Mouse (Mus musculus) embryo, embryonic 10.5 days (tissue): ENCODE measurements at regions not wholly inside any gene's neighbourhood (a gene's known extent, or its start where the extent isn't known, plus 50 kb on each side); places are given as distances from the start of the nearest gene placed in this dataset.
"Not testable (repeated sequence)": the region's sequence is repeated elsewhere in the genome, so short reads cannot be mapped to it uniquely, and the experiment has no call there.

Source experiments
- DNase-seq: peaks from one replicate; pipeline ENCODE4 v3.0.0-alpha.2; 2015; ENCODE audit warnings: low spot score

DNA sequence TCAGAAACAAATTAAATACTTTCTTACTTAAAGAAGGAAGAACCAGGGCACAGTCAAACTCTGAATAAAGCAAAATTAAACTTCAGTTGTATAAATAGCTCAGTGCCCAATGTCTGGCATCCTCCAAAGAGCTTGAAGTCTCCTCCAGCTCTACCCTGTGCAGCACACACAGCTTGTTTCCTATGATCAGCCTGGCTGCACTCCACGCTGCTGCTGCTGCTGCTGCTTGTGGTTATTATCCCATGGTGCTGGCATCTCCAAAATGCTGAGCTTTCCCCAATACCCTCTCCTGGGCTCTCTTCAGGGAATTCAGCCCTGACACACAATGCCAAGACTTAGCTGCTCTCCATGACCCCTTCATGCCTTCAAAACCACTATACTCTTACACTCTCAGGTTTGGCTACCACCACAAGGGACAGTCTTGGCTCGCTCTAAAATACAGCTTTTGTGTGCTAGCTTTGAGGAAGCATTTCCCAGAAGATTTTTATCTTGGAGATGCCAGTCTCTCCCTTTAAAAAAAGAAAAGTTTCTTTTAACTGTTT lies 121.0 kb downstream of the Rab10 start:
- not testable (repeated sequence) for DNase-seq

GRCm38 (mm10) chr12:3188137-3188536 lies 121.6 kb downstream of the Rab10 start:
- DNase-seq, result no peak

GRCm38 (mm10) chr12:3173325-3173724 lies 136.4 kb downstream of the Rab10 start:
- no peak for DNase-seq

DNA sequence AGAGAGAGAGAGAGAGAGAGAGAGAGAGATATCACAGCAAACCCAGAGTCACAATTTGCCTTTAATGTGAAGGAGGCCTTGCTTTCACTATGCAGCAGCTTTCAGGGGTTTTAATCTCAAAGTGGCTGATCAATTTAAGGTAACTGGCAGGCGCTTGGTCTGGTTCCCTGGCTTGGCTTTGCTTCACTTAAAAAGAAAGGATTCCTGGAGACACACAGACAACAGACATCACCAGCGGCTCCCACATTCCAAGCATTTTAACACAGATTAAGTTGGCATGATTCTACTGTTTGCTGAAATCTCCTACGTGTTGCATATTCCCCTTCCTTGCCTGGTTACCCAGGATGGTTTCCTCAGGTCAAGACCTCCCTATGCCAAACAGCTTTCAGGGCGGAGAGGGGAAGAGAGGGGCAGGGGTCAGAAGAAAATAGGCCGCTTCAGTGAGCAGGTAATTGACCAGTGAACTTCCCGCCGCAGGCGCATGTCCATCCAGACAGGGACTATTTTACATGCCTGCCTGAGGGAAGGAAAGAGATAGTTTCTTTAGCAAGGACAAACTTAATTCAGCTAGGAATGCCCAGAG lies 140.0 kb downstream of the Rab10 start:
- peak; percentile 8 for DNase-seq

GRCm38 (mm10) chr12:3161666-3162065 lies 148.1 kb downstream of the Rab10 start:
- not testable (repeated sequence) for DNase-seq

DNA sequence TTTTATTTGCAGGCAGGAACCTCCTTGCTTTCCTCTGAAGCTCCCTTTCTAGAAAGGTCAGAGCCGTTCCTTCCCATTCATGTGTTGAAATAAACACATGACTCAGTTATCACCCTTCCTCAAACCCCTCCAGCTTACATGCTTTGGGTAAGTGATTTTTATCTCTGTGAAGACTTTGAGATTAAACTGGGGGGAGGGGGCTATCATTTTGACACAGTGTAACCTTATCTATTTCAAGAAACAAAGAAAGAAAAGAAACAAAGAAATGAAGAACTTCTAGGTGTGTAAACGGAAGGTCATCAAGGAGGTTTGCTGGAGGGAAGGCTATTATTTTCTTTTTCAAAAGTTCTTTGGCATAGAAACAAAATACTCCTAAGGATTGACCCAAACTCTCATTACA lies 151.0 kb downstream of the Rab10 start:
- not testable (repeated sequence) for DNase-seq

DNA sequence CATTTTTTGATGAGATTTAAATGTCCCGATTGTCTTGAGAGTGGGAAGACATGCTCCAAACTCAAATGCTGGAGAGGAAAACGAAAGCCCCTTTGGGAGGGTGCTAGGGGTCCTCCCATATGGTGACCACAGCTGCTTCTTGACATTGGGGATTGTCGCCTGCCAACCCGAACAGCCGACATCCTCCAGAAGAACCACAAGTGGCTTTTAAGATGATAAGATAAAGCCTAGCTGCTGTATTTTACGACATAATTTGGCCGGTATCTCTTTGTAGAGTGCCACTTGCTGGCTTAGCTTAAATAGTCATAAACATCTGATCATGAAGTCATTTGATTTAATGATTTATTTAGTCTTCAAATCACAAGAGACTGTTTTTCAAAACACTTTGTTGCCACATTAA lies 156.1 kb downstream of the Rab10 start:
- DNase-seq, result not testable (repeated sequence)

DNA sequence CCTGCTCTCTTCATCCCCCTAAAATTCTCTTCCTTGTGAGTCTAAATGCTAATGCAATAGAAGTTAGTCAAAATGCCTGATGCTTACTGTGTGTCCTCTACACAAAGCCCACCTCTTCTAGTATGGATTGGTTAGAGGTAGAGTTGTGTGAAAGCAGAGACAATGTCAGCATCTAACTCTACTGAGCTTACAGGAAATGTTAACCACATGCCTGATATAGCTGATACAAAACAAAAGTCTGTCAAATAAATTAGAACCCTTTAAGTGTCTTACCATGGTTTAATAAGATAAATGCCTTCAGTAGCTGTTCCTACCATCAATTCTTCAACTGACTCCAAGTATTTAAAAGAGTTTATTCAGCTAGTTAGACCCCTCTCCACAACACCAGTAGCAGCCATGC lies 177.2 kb downstream of the Rab10 start:
- not testable (repeated sequence) for DNase-seq

DNA sequence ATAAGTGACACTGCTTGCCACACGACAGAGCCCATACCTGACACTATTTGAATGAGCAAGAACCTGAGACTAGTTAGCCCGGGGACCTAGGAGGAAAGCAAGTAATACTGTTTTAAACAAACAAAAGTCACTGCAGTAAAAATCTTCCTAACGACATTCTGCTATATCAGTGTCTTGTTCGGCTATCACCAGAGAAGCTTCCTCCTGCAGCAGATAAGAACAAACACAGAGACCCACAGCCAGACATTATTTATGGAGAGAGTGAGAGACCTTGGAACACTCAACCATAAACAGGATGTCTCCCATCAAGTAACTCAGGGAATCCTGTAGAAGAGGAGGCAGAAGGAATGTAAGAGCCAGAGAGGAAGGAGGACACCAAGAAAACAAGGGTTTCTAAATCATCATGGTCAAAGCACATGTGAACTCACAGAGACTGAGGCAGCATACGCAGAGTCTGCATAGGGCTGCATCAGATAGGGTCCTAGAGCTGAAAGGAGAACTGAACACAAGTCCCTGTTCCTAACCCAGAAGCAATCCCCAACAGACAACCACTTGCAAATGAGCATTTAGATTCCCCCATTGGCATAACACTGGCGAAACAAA lies 178.5 kb downstream of the Rab10 start:
- not testable (repeated sequence) for DNase-seq

- not testable (repeated sequence) for DNase-seq
Measured at GRCm38 (mm10) chr12:3127336-3127735, 182.4 kb downstream of the Rab10 start.

- DNase-seq, result no peak
Measured at GRCm38 (mm10) chr12:3124036-3124435, 185.7 kb downstream of the Rab10 start.

- DNase-seq, result not testable (repeated sequence)
Measured at GRCm38 (mm10) chr12:3110589-3110988, 199.2 kb downstream of the Rab10 start.

GRCm38 (mm10) chr12:3109671-3110070 lies 200.1 kb downstream of the Rab10 start:
- peak; percentile 3 for DNase-seq

DNA sequence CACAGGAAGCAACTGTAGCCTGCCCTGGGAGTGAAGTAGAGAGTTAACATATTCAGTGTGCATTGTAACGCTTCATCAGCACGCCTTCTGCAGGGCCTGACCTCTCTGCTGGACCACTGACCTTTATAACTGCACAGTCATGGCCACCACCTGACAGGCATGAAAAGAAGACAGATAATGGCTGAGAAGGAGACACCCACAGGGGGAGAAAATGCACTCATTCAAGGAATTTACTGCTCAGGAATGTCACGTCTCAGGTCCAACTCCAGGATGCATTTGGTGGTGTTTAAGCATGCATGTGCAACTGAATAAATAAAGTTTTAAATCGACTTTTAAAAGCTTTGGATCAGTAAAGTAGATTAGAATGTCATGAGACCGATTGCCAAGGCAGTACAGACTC lies 207.8 kb downstream of the Rab10 start:
- not testable (repeated sequence) for DNase-seq

- DNase-seq, result peak; percentile 15
Measured at GRCm38 (mm10) chr12:3098175-3098574, 211.6 kb downstream of the Rab10 start.

DNA sequence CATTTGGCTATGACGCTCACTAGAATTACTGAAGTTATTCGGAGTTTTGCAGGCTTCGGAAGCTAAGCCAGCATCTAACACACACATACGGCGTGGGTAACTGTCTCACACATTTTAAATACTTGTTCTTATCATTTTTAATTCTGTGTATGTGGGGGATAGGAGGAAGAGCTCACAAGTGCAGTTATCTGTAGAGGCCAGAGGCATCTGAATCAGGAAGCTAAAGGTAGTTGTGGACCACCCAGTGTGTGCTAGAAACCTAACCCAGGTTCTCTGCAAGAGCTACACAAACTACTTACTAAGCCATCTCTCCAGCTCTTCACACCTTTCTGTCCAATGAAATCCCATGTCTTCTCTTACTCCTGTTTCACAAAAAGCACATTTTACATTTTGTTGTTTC lies 215.3 kb downstream of the Rab10 start:
- DNase-seq, result no peak

- DNase-seq, result not testable (repeated sequence)
Measured at GRCm38 (mm10) chr12:3092974-3093373, 216.8 kb downstream of the Rab10 start.

DNA sequence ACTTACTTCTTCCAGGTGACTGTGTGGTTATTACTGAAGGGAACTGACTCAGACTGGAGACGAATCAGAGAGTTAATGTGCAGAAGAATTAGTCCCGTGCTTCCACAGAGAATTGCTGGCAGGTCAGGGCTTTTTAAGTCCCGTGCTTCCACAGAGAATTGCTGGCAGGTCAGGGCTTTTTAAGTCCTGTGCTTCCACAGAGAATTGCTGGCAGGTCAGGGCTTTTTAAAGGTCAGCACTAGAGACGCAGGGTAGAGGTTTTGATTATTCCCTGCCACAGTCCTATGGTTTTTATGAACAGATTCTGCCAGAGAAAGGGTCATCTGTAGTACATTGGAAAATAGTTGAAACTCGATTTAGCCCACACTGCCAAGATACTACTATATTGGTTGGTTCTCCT lies 260.2 kb downstream of the Rab10 start:
- not testable (repeated sequence) for DNase-seq

DNA sequence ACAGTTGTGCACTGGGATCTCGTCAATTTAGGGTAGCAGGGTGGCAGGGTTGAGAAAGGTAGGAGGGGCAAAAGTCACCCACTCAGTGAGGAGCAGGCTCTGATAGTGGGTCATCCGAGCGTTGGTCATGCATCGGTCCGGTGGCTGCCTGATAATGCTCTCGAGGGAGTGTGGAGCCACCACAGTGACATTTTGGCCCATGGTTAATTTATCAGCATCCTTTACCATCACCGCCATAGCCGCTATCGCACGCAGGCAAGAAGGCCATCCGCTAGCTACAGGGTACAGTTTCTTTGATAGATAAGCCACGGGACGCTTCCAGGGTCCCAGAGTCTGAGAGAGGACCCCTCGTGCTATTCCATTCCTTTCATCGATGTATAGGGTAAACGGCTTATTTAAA lies 291.3 kb downstream of the Rab10 start:
- not testable (repeated sequence) for DNase-seq

GRCm38 (mm10) chr12:3016777-3017176 lies 293.0 kb downstream of the Rab10 start:
- DNase-seq, result not testable (repeated sequence)
